Mouse (Mus musculus) megakaryocyte progenitor cell, adult 5-6 weeks (primary cell): ENCODE measurements around the gene Rnf207. TPM values are rescaled to one million over a fixed set of nuclear protein-coding genes. Genes with fewer than 3 reads are reported as not detected.

Source experiments
- ATAC-seq: replicated peaks from 2 replicates; pipeline ENCODE4 v1.8.0; 2016; ENCODE audit warnings: mild to moderate bottlenecking, moderate TSS enrichment, inconsistent platforms; ENCODE audit not compliant: poor library complexity
- total RNA-seq, 2 experiments: library from RNA; stranded (forward) in 1 of 2; stranded (reverse) in 1 of 2; fragments of 157-497, 149-512 nt in 1 of 2; fragments of 200-1000 nt in 1 of 2; gene quantifications; 2 replicates each; pipeline versions ENCODE4 v1.2.3 to v1.2.4; 2015 to 2017

Rnf207 gene
- 0.12 TPM in 1 of 2 replicates, not detected in the other for total RNA-seq (2015)
- total RNA-seq (2017) = not detected in 2 replicates

- peak; percentile 88 for ATAC-seq
Observed at GRCm38 (mm10) chr4:152318517-152319234, at the start of gene Rnf207. Gene Rnf207 (minus strand): TSS chr4:152318993.

- ATAC-seq = no peak
Observed at GRCm38 (mm10) chr4:152365228-152365627, 46.4 kb upstream of the Rnf207 start.

GRCm38 (mm10) chr4:152362180-152362579 lies 43.4 kb upstream of the Rnf207 start:
- ATAC-seq = peak; percentile 71

- peak; percentile 79 for ATAC-seq
Observed at GRCm38 (mm10) chr4:152360855-152361254, 42.1 kb upstream of the Rnf207 start.

GRCm38 (mm10) chr4:152359700-152360099 lies 40.9 kb upstream of the Rnf207 start:
- no peak for ATAC-seq

GRCm38 (mm10) chr4:152355672-152356071 lies 36.9 kb upstream of the Rnf207 start:
- no peak for ATAC-seq

GRCm38 (mm10) chr4:152353886-152354637 lies 35.3 kb upstream of the Rnf207 start:
- ATAC-seq = peak; percentile 50

- ATAC-seq = peak; percentile 47
Observed at GRCm38 (mm10) chr4:152351422-152352305, 32.9 kb upstream of the Rnf207 start.

GRCm38 (mm10) chr4:152350722-152351421 lies 32.1 kb upstream of the Rnf207 start:
- ATAC-seq = no peak

GRCm38 (mm10) chr4:152349837-152350381 lies 31.1 kb upstream of the Rnf207 start:
- no peak for ATAC-seq

- peak; percentile 70 for ATAC-seq
Observed at GRCm38 (mm10) chr4:152345120-152345889, 26.5 kb upstream of the Rnf207 start.

GRCm38 (mm10) chr4:152344651-152345050 lies 25.9 kb upstream of the Rnf207 start:
- ATAC-seq = 0 out of 2 replicates have a peak, but pooled peaks have one; percentile 9

- ATAC-seq = peak; percentile 53
Observed at GRCm38 (mm10) chr4:152343296-152343695, 24.5 kb upstream of the Rnf207 start.

GRCm38 (mm10) chr4:152340584-152341284 lies 21.9 kb upstream of the Rnf207 start:
- peak; percentile 63 for ATAC-seq

GRCm38 (mm10) chr4:152339293-152339790 lies 20.5 kb upstream of the Rnf207 start:
- no peak for ATAC-seq

- ATAC-seq = no peak
Observed at GRCm38 (mm10) chr4:152338419-152339292, 19.9 kb upstream of the Rnf207 start, which contains the start of gene Chd5. Gene Chd5 (plus strand): TSS chr4:152338651.

GRCm38 (mm10) chr4:152337772-152338171 lies 19.0 kb upstream of the Rnf207 start:
- no peak for ATAC-seq
